Mouse (Mus musculus) myocyte (in vitro differentiated cells): ENCODE measurements at regions not wholly inside any gene's neighbourhood (a gene's known extent, or its start where the extent isn't known, plus 50 kb on each side); places are given as distances from the start of the nearest gene placed in this dataset.

Experiments used
- H3K27me3 ChIP-seq: one replicate; pipeline ENCODE4 v1.6.1; 2011; ENCODE audit not compliant: control insufficient read depth, insufficient read depth, insufficient read length
- H3K36me3 ChIP-seq: one replicate; pipeline ENCODE4 v1.6.1; 2011; ENCODE audit not compliant: control insufficient read depth, insufficient read depth
- H3K4me2 ChIP-seq: one replicate; pipeline ENCODE4 v1.6.1; 2011; ENCODE audit warnings: low read depth, control low read depth
- H3K4me3 ChIP-seq: one replicate; pipeline ENCODE4 v1.5.1; 2011; ENCODE audit warnings: mild to moderate bottlenecking, control low read depth, moderate library complexity
- H3K79me2 ChIP-seq: one replicate; pipeline ENCODE4 v1.6.1; 2011; ENCODE audit not compliant: control insufficient read depth, insufficient read depth
- H3ac ChIP-seq: one replicate; pipeline ENCODE4 v1.6.1; 2011; ENCODE audit not compliant: control insufficient read depth, insufficient read length
- CEBPB ChIP-seq: IDR thresholded peaks from 2 replicates; pipeline ENCODE4 v1.6.1; 2011; ENCODE audit warnings: mild to moderate bottlenecking, moderate library complexity; ENCODE audit not compliant: poor library complexity, insufficient read depth, severe bottlenecking
- E2F4 ChIP-seq: IDR thresholded peaks from one replicate; pipeline ENCODE4 v1.6.1; 2011; ENCODE audit warnings: mild to moderate bottlenecking, control low read depth, moderate library complexity; ENCODE audit not compliant: insufficient read depth
- MAX ChIP-seq: IDR thresholded peaks from one replicate; pipeline ENCODE4 v1.6.1; 2011; ENCODE audit warnings: low read depth, mild to moderate bottlenecking, control low read depth
- MYOD1 ChIP-seq, 3 experiments: IDR thresholded peaks; one replicate each; pipeline ENCODE4 v1.6.1; 2011; ENCODE audit warnings: control low read depth in 2 of 3, low read depth in 2 of 3, mild to moderate bottlenecking in 2 of 3, moderate library complexity in 1 of 3; ENCODE audit not compliant: insufficient read length in 2 of 3, control insufficient read depth in 1 of 3
- MYOG ChIP-seq, 3 experiments: IDR thresholded peaks; one replicate each; pipeline ENCODE4 v1.6.1; 2011; ENCODE audit warnings: control low read depth in 2 of 3, low read depth in 2 of 3, mild to moderate bottlenecking in 2 of 3; ENCODE audit not compliant: insufficient read length in 2 of 3, control insufficient read depth in 1 of 3, insufficient read depth in 1 of 3
- POLR2A ChIP-seq: IDR thresholded peaks from one replicate; pipeline ENCODE4 v1.6.1; 2011; ENCODE audit warnings: low read depth, mild to moderate bottlenecking, control low read depth, moderate library complexity; ENCODE audit not compliant: insufficient read length
- POLR2AphosphoS2 ChIP-seq: IDR thresholded peaks from one replicate; pipeline ENCODE4 v1.6.1; 2011; ENCODE audit warnings: low read depth, control low read depth; ENCODE audit not compliant: insufficient read length
- REST ChIP-seq: IDR thresholded peaks from one replicate; pipeline ENCODE4 v1.6.1; 2011; ENCODE audit warnings: mild to moderate bottlenecking, control low read depth, moderate library complexity; ENCODE audit not compliant: insufficient read depth, insufficient read length
- SRF ChIP-seq: IDR thresholded peaks from one replicate; pipeline ENCODE4 v1.6.1; 2011; ENCODE audit warnings: low read depth; ENCODE audit not compliant: control insufficient read depth, insufficient read length
- TCF12 ChIP-seq: IDR thresholded peaks from one replicate; pipeline ENCODE4 v1.6.1; 2011; ENCODE audit warnings: mild to moderate bottlenecking, control low read depth; ENCODE audit not compliant: poor library complexity, insufficient read depth, severe bottlenecking
- TCF3 ChIP-seq: IDR thresholded peaks from one replicate; pipeline ENCODE4 v1.6.1; 2011; ENCODE audit warnings: low read depth, control low read depth; ENCODE audit not compliant: insufficient read length
- USF1 ChIP-seq: IDR thresholded peaks from one replicate; pipeline ENCODE4 v1.6.1; 2011; ENCODE audit warnings: low read depth, mild to moderate bottlenecking, control low read depth, moderate library complexity

- Histone ChIP-seq H3K4me3 (no peak overlapping the region), H3K4me2 (no peak overlapping the region), H3K79me2 (no peaks in the 10 kb centered on the region), H3K27me3 (no peaks in the 10 kb centered on the region), H3ac (no peak overlapping the region), H3K36me3 (no peaks in the 10 kb centered on the region)
- TF ChIP-seq MYOD1 (IDR thresholded peaks at IDR 0.05; ENCODE audit: control insufficient read depth in 1 of 3, insufficient read length in 2 of 3, low read depth in 2 of 3) (no peak), MAX (no peak), CEBPB (no peak), TCF3 (no peak), MYOG (IDR thresholded peaks at IDR 0.05; ENCODE audit: control insufficient read depth in 1 of 3, insufficient read depth in 1 of 3, insufficient read length in 2 of 3, low read depth in 2 of 3) (no peak), REST (no peak), POLR2AphosphoS2 (no peak), POLR2A (no peak), SRF (no peak), E2F4 (no peak), TCF12 (no peak), USF1 (no peak)
These were observed 79.6 kb upstream of the Sem1 start for GRCm38 (mm10) chr6:6657928-6658500.

- no peak for TF ChIP-seq POLR2A
- TF ChIP-seq TCF12, result no peak
- TF ChIP-seq CEBPB, result no peak
- no peak for TF ChIP-seq SRF
- TF ChIP-seq MYOG (IDR thresholded peaks at IDR 0.05; ENCODE audit: control insufficient read depth in 1 of 3, insufficient read depth in 1 of 3, insufficient read length in 2 of 3, low read depth in 2 of 3), result no peak
- TF ChIP-seq USF1, result no peak
- no peak for TF ChIP-seq MAX
- no peak for TF ChIP-seq MYOD1 (IDR thresholded peaks at IDR 0.05; ENCODE audit: control insufficient read depth in 1 of 3, insufficient read length in 2 of 3, low read depth in 2 of 3)
- TF ChIP-seq REST, result no peak
- no peak for TF ChIP-seq E2F4
- no peak for TF ChIP-seq TCF3
- TF ChIP-seq POLR2AphosphoS2, result no peak
- H3K79me2 ChIP-seq, result no peaks in the 10 kb centered on the region
- no peaks in the 10 kb centered on the region for H3K36me3 ChIP-seq
- H3K4me3 ChIP-seq, result no peak overlapping the region
- H3K4me2 ChIP-seq, result no peak overlapping the region
- H3K27me3 ChIP-seq, result no peaks in the 10 kb centered on the region
- no peak overlapping the region for H3ac ChIP-seq
These were observed 81.6 kb upstream of the Sem1 start for GRCm38 (mm10) chr6:6660072-6660471.

GRCm38 (mm10) chr6:6666762-6667161, 88.3 kb upstream of the Sem1 start:
- Histone ChIP-seq H3K4me2 (no peak overlapping the region), H3K4me3 (no peak overlapping the region), H3K79me2 (no peaks in the 10 kb centered on the region), H3K36me3 (no peaks in the 10 kb centered on the region), H3ac (no peak overlapping the region), H3K27me3 (no peaks in the 10 kb centered on the region)
- TF ChIP-seq TCF12, result no peak

DNA sequence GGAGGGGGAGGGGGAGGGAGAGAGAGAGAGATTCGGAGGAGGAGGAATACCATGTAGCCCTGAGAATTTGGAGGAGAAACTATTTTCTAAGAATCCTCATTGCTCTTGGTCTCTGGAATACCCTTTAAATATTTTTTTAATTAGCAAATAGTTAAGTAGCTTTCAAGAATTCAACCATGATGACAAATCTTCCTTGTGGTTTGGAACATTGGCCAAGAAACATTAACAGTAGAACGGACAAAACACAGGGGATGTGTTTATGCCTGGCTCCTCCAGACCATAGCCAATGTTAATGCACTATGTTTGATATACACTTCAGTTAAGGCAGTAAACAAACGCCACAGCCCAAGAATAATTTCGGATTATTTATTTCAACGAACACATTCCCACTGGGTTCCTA, 110.8 kb upstream of the Sem1 start:
- Histone ChIP-seq H3K27me3 (no peaks in the 10 kb centered on the region), H3K4me3 (no peak overlapping the region), H3K36me3 (no peaks in the 10 kb centered on the region), H3K79me2 (no peaks in the 10 kb centered on the region), H3K4me2 (no peak overlapping the region), H3ac (no peak overlapping the region)
- TF ChIP-seq USF1 (no peak), MAX (no peak), TCF3 (no peak)

DNA sequence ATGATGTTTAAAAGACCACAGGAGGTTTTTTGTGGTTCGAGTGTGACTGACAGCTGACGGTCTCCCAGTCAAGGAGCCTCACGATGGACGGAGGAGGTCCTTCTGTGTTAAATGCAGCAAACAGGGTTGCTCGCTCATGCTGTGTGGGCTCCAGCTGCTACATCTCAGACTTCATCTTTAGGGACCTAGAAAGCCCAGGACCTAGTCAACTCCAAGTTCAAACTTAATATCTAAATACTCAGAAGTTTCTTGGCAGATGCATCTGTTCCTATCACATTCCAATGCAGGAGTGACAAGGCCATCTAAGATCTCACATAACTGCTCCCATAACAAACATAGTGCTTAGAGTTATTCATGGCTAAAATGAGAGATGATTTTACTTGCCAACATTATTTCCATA, 111.7 kb upstream of the Sem1 start:
- Histone ChIP-seq H3K4me2 (no peak overlapping the region), H3K36me3 (no peaks in the 10 kb centered on the region), H3K79me2 (no peaks in the 10 kb centered on the region), H3K4me3 (no peak overlapping the region), H3K27me3 (no peaks in the 10 kb centered on the region), H3ac (no peak overlapping the region)
- no peak for TF ChIP-seq MYOG (IDR thresholded peaks at IDR 0.05; ENCODE audit: control insufficient read depth in 1 of 3, insufficient read depth in 1 of 3, insufficient read length in 2 of 3, low read depth in 2 of 3)
- TF ChIP-seq REST, result no peak
- no peak for TF ChIP-seq MYOD1 (IDR thresholded peaks at IDR 0.05; ENCODE audit: control insufficient read depth in 1 of 3, insufficient read length in 2 of 3, low read depth in 2 of 3)
- TF ChIP-seq POLR2A, result no peak
- no peak for TF ChIP-seq CEBPB
- TF ChIP-seq SRF, result no peak
- no peak for TF ChIP-seq TCF12
- no peak for TF ChIP-seq USF1
- no peak for TF ChIP-seq MAX
- no peak for TF ChIP-seq POLR2AphosphoS2
- TF ChIP-seq TCF3, result no peak
- TF ChIP-seq E2F4, result no peak
